Mouse (Mus musculus): ENCODE measurements around the gene Psmb9. TPM values are rescaled to one million over a fixed set of nuclear protein-coding genes. Genes with fewer than 3 reads are reported as not detected.
A peak's percentile ranks its signal among the peaks of the same experiment; 100 is the strongest.
"Not testable (repeated sequence)": the region's sequence is repeated elsewhere in the genome, so short reads cannot be mapped to it uniquely, and the experiment has no call there.

The Psmb9 gene
- total RNA-seq, 2 experiments from 2014 or later, result 15.2 to 31.6 TPM

- peak in 1 of 2 experiments; percentile 54 for DNase-seq (ENCODE audit: low spot score in 2 of 2)
Observed at GRCm38 (mm10) chr17:34188010-34188409, 446 bp upstream of the Psmb9 start.

- no peak for DNase-seq (ENCODE audit: low spot score in 2 of 2)
Observed at GRCm38 (mm10) chr17:34186885-34187260, 691 bp downstream of the Psmb9 start.

- DNase-seq (ENCODE audit: low spot score in 2 of 2), result no peak
Observed at GRCm38 (mm10) chr17:34185526-34185925, 2.0 kb downstream of the Psmb9 start.

GRCm38 (mm10) chr17:34183564-34184219 lies 3.9 kb downstream of the Psmb9 start:
- DNase-seq (ENCODE audit: low spot score in 2 of 2), result no peak

GRCm38 (mm10) chr17:34179913-34180859 lies 7.4 kb downstream of the Psmb9 start:
- DNase-seq (ENCODE audit: low spot score in 2 of 2), result no peak

GRCm38 (mm10) chr17:34179019-34179418 lies 8.5 kb downstream of the Psmb9 start:
- DNase-seq (ENCODE audit: low spot score in 2 of 2), result no peak

- DNase-seq (ENCODE audit: low spot score in 2 of 2), result no peak
Observed at GRCm38 (mm10) chr17:34177179-34177578, 10.4 kb downstream of the Psmb9 start.

- DNase-seq (ENCODE audit: low spot score in 2 of 2), result no peak
Observed at GRCm38 (mm10) chr17:34174075-34174474, 13.5 kb downstream of the Psmb9 start.

- DNase-seq (ENCODE audit: low spot score in 2 of 2), result no peak
Observed at GRCm38 (mm10) chr17:34172528-34172927, 15.0 kb downstream of the Psmb9 start.

- DNase-seq (ENCODE audit: low spot score in 2 of 2), result peak; percentile 82 to 87
Observed at GRCm38 (mm10) chr17:34170877-34171498, 16.6 kb downstream of the Psmb9 start.

- DNase-seq (ENCODE audit: low spot score in 2 of 2), result no peak
Observed at GRCm38 (mm10) chr17:34170487-34170876, 17.1 kb downstream of the Psmb9 start.

- DNase-seq (ENCODE audit: low spot score in 2 of 2), result no peak
Observed at GRCm38 (mm10) chr17:34169279-34169678, 18.3 kb downstream of the Psmb9 start.

GRCm38 (mm10) chr17:34165033-34165730 lies 22.4 kb downstream of the Psmb9 start:
- DNase-seq (ENCODE audit: low spot score in 2 of 2), result no peak

GRCm38 (mm10) chr17:34164202-34164895 lies 23.2 kb downstream of the Psmb9 start:
- no peak for DNase-seq (ENCODE audit: low spot score in 2 of 2)

GRCm38 (mm10) chr17:34155534-34155933 lies 32.0 kb downstream of the Psmb9 start:
- no peak for DNase-seq (ENCODE audit: low spot score in 2 of 2)

- no peak for DNase-seq (ENCODE audit: low spot score in 2 of 2)
Observed at GRCm38 (mm10) chr17:34152923-34153322, 34.6 kb downstream of the Psmb9 start, which contains the start of gene H2-DMb1. H2-DMb1 (plus strand) TSS chr17:34153072.

- no peak for DNase-seq (ENCODE audit: low spot score in 2 of 2)
Observed at GRCm38 (mm10) chr17:34144960-34145371, 42.6 kb downstream of the Psmb9 start.

- not testable (repeated sequence) for DNase-seq (ENCODE audit: low spot score in 2 of 2)
Observed at GRCm38 (mm10) chr17:34144221-34144620, 43.3 kb downstream of the Psmb9 start.

GRCm38 (mm10) chr17:34143461-34143860 lies 44.1 kb downstream of the Psmb9 start:
- no peak for DNase-seq (ENCODE audit: low spot score in 2 of 2)

GRCm38 (mm10) chr17:34143033-34143432 lies 44.5 kb downstream of the Psmb9 start, which contains the start of gene H2-DMb2:
H2-DMb2 (plus strand) TSS chr17:34143307.
- no peak for DNase-seq (ENCODE audit: low spot score in 2 of 2)
